ENCODE assay signal across 8 mouse cellular contexts in the genomic region with DNA sequence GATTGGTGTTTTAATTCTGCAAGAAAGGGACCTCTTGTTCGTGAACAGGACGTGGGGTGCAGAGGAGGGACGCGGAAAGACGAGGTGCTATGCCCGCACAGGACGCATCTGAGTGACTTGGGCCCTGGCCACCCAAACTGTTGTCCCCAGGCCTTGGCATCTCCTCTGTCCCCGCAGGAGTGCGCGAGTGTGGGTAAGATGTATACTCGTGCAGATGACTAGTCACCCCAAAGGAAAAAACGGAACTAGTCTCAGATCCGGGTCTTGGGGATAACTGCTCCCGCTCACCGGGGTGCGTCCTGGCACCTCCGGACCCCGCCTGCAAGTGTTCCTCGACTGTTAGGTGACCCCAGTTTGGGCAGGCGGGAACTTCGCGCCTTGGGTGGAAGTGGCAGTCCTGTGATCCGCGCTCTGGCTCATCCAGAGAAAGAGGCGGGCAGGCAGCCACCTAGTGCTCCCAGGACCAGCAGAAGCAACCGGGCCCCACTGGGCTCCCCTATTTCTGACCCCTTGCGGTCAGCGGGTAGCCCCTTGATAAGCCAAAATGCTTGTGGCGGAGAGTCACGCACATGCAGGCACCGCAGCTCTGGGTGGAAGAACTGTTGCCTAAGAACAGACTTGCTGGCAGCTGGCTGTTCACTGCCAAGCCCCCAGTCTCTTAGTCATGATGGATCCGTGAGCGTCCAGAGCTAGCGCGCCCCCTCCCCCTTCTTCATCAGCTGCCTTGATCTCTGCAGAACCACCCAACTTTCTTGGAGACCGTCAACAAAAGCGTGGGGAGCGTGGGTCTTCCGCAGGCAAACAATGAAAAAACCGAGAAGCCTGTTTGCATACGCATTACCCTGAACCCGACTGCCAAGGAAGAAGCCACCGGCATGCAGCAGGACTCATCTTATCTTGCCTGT.
DNase-seq lines count a peak whose midpoint lies in the region; ATAC-seq and TF ChIP-seq lines count a peak whose summit lies in the region.

No protein-coding gene starts in this region.

- peak overlapping the region; percentile 10 for H3K4me3 ChIP-seq in cortical plate, adult 2 months (ENCODE audit: insufficient read depth, low read length)
- peak overlapping the region; percentile 33 for H3K4me3 ChIP-seq in limb, embryonic 11.5 days (ENCODE audit: low read depth, low read length)
- peak overlapping the region; percentile 40 for H3K4me3 ChIP-seq in neural tube, embryonic 13.5 days

- no peaks in the 10 kb centered on the region for H3K4me1 ChIP-seq in cortical plate, adult 2 months (ENCODE audit: control insufficient read depth, insufficient read depth, low read length)
- H3K4me1 ChIP-seq in limb, embryonic 11.5 days (ENCODE audit: control insufficient read depth, insufficient read depth, low read length): 0 out of 2 replicates have a peak, but pooled peaks cover 2% of the 10 kb centered on the region
- H3K4me1 ChIP-seq in neural tube, embryonic 13.5 days (replicated peaks): peaks cover 19% of the 10 kb centered on the region

- peak; percentile 11 to 19 for DNase-seq in layer of hippocampus, postnatal 10 days (ENCODE audit: low spot score in 2 of 2)
- no peak for DNase-seq in layer of hippocampus, adult 11-12 months (ENCODE audit: low spot score)
- peak; percentile 8 to 9 for DNase-seq in frontal cortex, postnatal 10 days (ENCODE audit: low spot score in 2 of 2)
- peak; percentile 60 for DNase-seq in limb, embryonic 11.5 days (ENCODE audit: low spot score)
- no peak for DNase-seq in spleen, postnatal 36 days (ENCODE audit: low spot score in 2 of 2)
- DNase-seq in spleen, postnatal 14 days (ENCODE audit: low spot score in 2 of 2): no peak

- TF ChIP-seq CTCF in cortical plate, adult 2 months (IDR thresholded peaks at IDR 0.05; ENCODE audit: extremely low read depth, insufficient read depth, low read length): no peak

- no peak for TF ChIP-seq POLR2A in cortical plate, adult 2 months (IDR thresholded peaks at IDR 0.05; ENCODE audit: extremely low read depth, insufficient read depth, low read length)

- no peaks in the 10 kb centered on the region for H3K36me3 ChIP-seq in limb, embryonic 11.5 days (ENCODE audit: control insufficient read depth, insufficient read depth, low read length)
- no peaks in the 10 kb centered on the region for H3K36me3 ChIP-seq in neural tube, embryonic 13.5 days

- 1% methylated on average over 43 of the region's 43 CpGs for WGBS in limb, embryonic 11.5 days
- WGBS in neural tube, embryonic 13.5 days: under 1% methylated on average over 43 of the region's 43 CpGs

- peak overlapping the region; percentile 87 for H3K4me2 ChIP-seq in limb, embryonic 11.5 days (ENCODE audit: low read depth, severe bottlenecking)
- H3K4me2 ChIP-seq in neural tube, embryonic 13.5 days: peak overlapping the region; percentile 89

- H3K27me3 ChIP-seq in limb, embryonic 11.5 days (ENCODE audit: control insufficient read depth, insufficient read depth, low read length): 0 out of 2 replicates have a peak, but pooled peaks cover 3% of the 10 kb centered on the region
- H3K27me3 ChIP-seq in neural tube, embryonic 13.5 days: peaks cover 14% of the 10 kb centered on the region; the same call in 1 of the 2 replicates

- peak overlapping the region; percentile 28 for H3K9ac ChIP-seq in limb, embryonic 11.5 days (ENCODE audit: low read length)
- peak overlapping the region; percentile 68 for H3K9ac ChIP-seq in neural tube, embryonic 13.5 days

- H3K27ac ChIP-seq in cortical plate, adult 2 months (ENCODE audit: insufficient read depth, low read length): no peak overlapping the region
- H3K27ac ChIP-seq in limb, embryonic 11.5 days (replicated peaks; ENCODE audit: low read depth, low read length): no peak overlapping the region
- H3K27ac ChIP-seq in neural tube, embryonic 13.5 days (replicated peaks): no peak overlapping the region

- ATAC-seq in limb, embryonic 11.5 days (ENCODE audit: insufficient number of reproducible peaks, low FRiP score, low TSS enrichment, low read depth): peak; percentile 31; the same call in 1 of the 2 replicates
- ATAC-seq in neural tube, embryonic 13.5 days (ENCODE audit: low read depth): peak; percentile 69

- no peaks in the 10 kb centered on the region for H3K9me3 ChIP-seq in limb, embryonic 11.5 days (ENCODE audit: control insufficient read depth, low read length)
- no peaks in the 10 kb centered on the region for H3K9me3 ChIP-seq in neural tube, embryonic 13.5 days

Comparison
In these comparisons a context has a peak if more than half of its experiments do, and no peak if none do; other contexts are left out.
1. DNase-seq: peak in layer of hippocampus, postnatal 10 days (2 of 2), frontal cortex, postnatal 10 days (2 of 2) and limb, embryonic 11.5 days (single experiment); none in layer of hippocampus, adult 11-12 months (single experiment), spleen, postnatal 36 days (0 of 2) and spleen, postnatal 14 days (0 of 2).
2. Peak in every context shown above with its lines, with median percentiles within 50 percentile points of each other: H3K4me3 ChIP-seq.